Mouse (Mus musculus) gastrocnemius, adult 2 months (tissue): Measurements from ENCODE around the gene Thy1. TPM values are rescaled to one million over a fixed set of nuclear protein-coding genes. Genes with fewer than 3 reads are reported as not detected.

Experiments used
- DNase-seq: peaks from one replicate; pipeline ENCODE4 v3.0.0; 2022
- H3K27ac ChIP-seq: fragments of 200-600 bp; 2 replicates; pipeline ENCODE4 v1.8.1; 2022; ENCODE audit warnings: mild to moderate bottlenecking
- H3K4me3 ChIP-seq: fragments of 200-600 bp; 2 replicates; pipeline ENCODE4 v1.8.1; 2022; ENCODE audit warnings: mild to moderate bottlenecking, moderate library complexity
- CTCF ChIP-seq: fragments of 200-600 bp; IDR thresholded peaks from 2 replicates; pipeline ENCODE4 v1.8.1; 2022; ENCODE audit warnings: antibody characterized with exemption, mild to moderate bottlenecking, moderate library complexity
- intact Hi-C: fragments of 180-260 bp; cut with DNase I; formaldehyde crosslinking; loops from one replicate; pipeline ENCODE4 v1.15.1; 2025
- long read RNA-seq, 2 experiments: library from polyadenylated mRNA; stranded (forward); transcript quantifications; one replicate each; pipeline ENCODE4 v2.0.0; 2021
- total RNA-seq, 2 experiments: library from RNA; stranded (reverse); gene quantifications; 2 replicates each; pipeline ENCODE4 v1.2.3; 2021

Gene Thy1
- 1 to 10 TPM; 9.3 to 9.8 TPM for total RNA-seq
- long read RNA-seq, experiment 1, partial matches to known transcripts, result 1 of 3 reads
- long read RNA-seq, experiment 1, other reads (novel, unspliced or antisense), result 1 of 3 reads
- long read RNA-seq, experiment 2, result 0 reads

- H3K4me3 ChIP-seq, result peak within 1 kb of the TSS; percentile 69
- intact Hi-C loops, result no loop called here
- TF ChIP-seq CTCF, result no peak
- peak; percentile 67 for DNase-seq
- peak within 1 kb of the TSS; percentile 72 for H3K27ac ChIP-seq
Measured at GRCm38 (mm10) chr9:44042836-44043707, at the start of gene Thy1. TSS of gene Thy1 (plus strand) at chr9:44043384.

DNA sequence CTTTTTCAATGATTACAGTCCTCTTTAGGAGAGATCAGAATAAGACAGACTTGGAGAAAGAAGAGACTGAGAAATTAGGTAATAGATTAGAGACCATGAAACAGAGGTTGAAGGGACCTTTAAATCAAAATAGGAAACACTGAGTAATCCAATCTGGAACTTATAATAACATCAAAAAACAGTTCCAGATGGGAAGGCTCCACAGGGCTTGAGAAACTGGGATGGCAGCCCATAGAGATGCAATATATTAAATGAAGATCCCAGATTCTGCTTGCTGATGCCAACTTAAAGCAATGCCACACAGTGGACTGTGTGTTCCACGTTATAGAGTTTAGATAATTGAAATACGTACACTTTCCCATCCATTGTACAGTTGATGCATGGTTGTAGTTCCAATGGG lies 45.5 kb upstream of the Thy1 start:
- no peak for TF ChIP-seq CTCF

GRCm38 (mm10) chr9:43998851-43999250 lies 44.3 kb upstream of the Thy1 start:
- DNase-seq, result no peak
- Histone ChIP-seq H3K4me3 (no peak overlapping the region), H3K27ac (peak overlapping the region; percentile 55)
- intact Hi-C loops, result no loop called here
- TF ChIP-seq CTCF, result no peak

More for the DNA sequence above, 45.5 kb upstream of the Thy1 start:
- Histone ChIP-seq H3K27ac (peak overlapping the region; percentile 33; the same call in 1 of the 2 replicates), H3K4me3 (no peak overlapping the region)
- no peak for DNase-seq
- intact Hi-C loops, result no loop called here

GRCm38 (mm10) chr9:44004362-44004761 lies 38.8 kb upstream of the Thy1 start:
- DNase-seq, result no peak
- intact Hi-C loops, result no loop called here
- no peak for TF ChIP-seq CTCF
- no peak overlapping the region for H3K27ac ChIP-seq
- H3K4me3 ChIP-seq, result no peak overlapping the region

- TF ChIP-seq CTCF, result no peak
- no peak for DNase-seq
Measured at GRCm38 (mm10) chr9:44005305-44005704, 37.9 kb upstream of the Thy1 start.

GRCm38 (mm10) chr9:44007323-44007722 lies 35.9 kb upstream of the Thy1 start:
- no peak for DNase-seq
- Histone ChIP-seq H3K4me3 (no peak overlapping the region), H3K27ac (no peak overlapping the region)
- no peak for TF ChIP-seq CTCF
- intact Hi-C loops, result no loop called here

More at GRCm38 (mm10) chr9:44005305-44005704, 37.9 kb upstream of the Thy1 start:
- intact Hi-C loops, result no loop called here
- Histone ChIP-seq H3K4me3 (no peak overlapping the region), H3K27ac (no peak overlapping the region)

- DNase-seq, result no peak
- TF ChIP-seq CTCF, result no peak
- H3K4me3 ChIP-seq, result no peak overlapping the region
- intact Hi-C loops, result no loop called here
- no peak overlapping the region for H3K27ac ChIP-seq
Measured at GRCm38 (mm10) chr9:44007991-44008390, 35.2 kb upstream of the Thy1 start.

GRCm38 (mm10) chr9:44010900-44011299 lies 32.3 kb upstream of the Thy1 start:
- no peak for DNase-seq
- TF ChIP-seq CTCF, result no peak
- Histone ChIP-seq H3K27ac (no peak overlapping the region), H3K4me3 (no peak overlapping the region)
- intact Hi-C loops, result loop anchor here (5.0 kb wide), 1 partner anchor 36 kb away; no protein-coding TSS in a partner anchor

DNA sequence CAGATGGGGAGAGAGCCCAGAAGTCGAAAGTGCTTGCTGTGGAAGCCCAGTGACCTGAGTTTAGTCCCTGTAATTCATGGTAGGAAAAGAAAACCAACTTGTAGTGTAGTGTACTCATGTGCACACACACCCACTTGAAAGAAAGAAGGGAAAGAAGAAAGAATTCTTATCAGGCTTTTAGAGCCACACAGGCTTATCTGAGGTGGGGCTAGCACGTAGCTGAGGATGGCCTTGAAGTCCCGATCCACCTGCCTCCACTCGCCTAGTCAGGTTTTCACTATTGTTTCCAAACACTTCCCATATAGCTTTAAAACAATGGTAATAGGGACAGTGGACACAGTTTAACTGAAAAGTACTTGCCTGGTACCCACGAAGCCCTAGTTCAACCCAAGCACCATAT lies 31.5 kb upstream of the Thy1 start:
- TF ChIP-seq CTCF, result no peak
- DNase-seq, result no peak
- Histone ChIP-seq H3K27ac (no peak overlapping the region), H3K4me3 (no peak overlapping the region)
- intact Hi-C loops, result loop anchor here (5.0 kb wide), 1 partner anchor 36 kb away; no protein-coding TSS in a partner anchor

DNA sequence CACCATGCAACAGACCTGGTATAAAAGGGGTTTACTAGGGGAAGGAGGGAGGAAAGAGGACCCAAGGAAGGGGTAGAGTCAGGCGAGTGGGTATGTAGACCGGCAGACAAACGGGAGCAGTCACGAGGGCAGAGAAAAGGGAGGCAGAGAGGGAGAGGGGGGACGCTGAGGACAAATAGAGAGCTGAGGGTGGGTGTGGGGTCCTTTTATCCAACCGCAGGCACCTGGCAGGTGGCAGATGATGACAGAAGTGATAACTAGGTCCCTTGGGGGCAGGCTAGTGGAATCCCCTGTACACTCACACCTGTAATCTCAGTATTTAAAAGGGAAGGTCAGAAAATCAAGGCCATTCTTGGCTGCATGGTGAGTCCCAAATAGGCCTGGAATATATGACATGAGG lies 31.0 kb upstream of the Thy1 start:
- no peak overlapping the region for H3K4me3 ChIP-seq
- intact Hi-C loops, result loop anchor here (5.0 kb wide), 1 partner anchor 35 kb away; no protein-coding TSS in a partner anchor
- H3K27ac ChIP-seq, result no peak overlapping the region
- TF ChIP-seq CTCF, result no peak
- DNase-seq, result no peak

GRCm38 (mm10) chr9:44012761-44013301 lies 30.4 kb upstream of the Thy1 start:
- H3K27ac ChIP-seq, result peak overlapping the region; percentile 52; the same call in 1 of the 2 replicates
- intact Hi-C loops, result loop anchor here (5.0 kb wide), 1 partner anchor 34 kb away; no protein-coding TSS in a partner anchor
- DNase-seq, result peak; percentile 76
- no peak for TF ChIP-seq CTCF
- no peak overlapping the region for H3K4me3 ChIP-seq

DNA sequence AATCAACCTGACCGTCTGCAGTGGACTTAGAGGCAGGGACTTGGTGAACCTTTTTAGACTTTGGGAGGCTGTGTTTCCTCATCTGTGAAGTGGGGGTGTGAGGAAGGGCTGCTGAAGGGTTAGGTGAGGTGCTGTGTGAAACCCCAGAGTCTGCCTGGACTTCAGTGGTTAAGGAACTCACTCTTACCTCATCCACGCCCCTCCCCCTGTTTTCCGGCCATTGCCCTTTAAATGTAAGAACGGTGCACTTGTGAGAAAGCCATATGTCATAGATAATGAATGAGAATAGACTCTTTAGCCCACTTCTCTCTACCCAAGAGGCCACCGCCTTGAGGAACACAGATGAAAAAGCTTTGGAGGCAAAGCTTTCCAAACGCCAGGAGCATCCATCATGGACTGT lies 29.4 kb upstream of the Thy1 start:
- intact Hi-C loops, result loop anchor here (5.0 kb wide), 1 partner anchor 34 kb away; no protein-coding TSS in a partner anchor
- TF ChIP-seq CTCF, result no peak
- no peak overlapping the region for H3K27ac ChIP-seq

DNA sequence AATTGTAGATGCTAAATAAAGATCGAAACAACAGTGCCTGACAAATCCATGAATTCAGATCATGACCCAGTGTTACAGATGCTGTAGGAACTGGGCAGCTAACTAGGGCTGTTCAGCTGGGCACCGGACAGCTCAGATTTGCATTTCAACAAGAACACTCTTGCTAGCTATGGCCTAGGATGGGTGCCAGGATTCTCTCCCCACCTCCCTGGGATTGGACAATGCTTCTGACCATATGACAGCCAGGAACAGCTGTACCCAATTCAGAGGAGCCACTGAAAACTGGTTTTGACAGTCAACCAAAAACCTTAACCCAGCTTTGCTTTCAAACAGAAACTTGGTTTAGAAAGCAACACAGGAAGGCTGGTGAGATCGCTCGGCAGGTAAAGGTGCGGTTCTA lies 26.9 kb upstream of the Thy1 start:
- Histone ChIP-seq H3K4me3 (no peak overlapping the region), H3K27ac (no peak overlapping the region)
- no peak for DNase-seq
- intact Hi-C loops, result no loop called here
- TF ChIP-seq CTCF, result no peak

More for the DNA sequence above, 29.4 kb upstream of the Thy1 start:
- no peak overlapping the region for H3K4me3 ChIP-seq
- no peak for DNase-seq
